Mouse (Mus musculus): ENCODE measurements around the gene Tubb2b.

GRCm38 (mm10) chr13:34125711-34126110 lies 4.6 kb downstream of the Tubb2b start:
- no peak for TF ChIP-seq CTCF (IDR thresholded peaks at IDR 0.05; ENCODE audit: low read depth)
- no peak for TF ChIP-seq EP300 (optimal IDR thresholded peaks at IDR 0.05)

Data from stomach, postnatal 0 days (tissue).